Mouse (Mus musculus): Measurements from ENCODE around the gene Miip.

GRCm38 (mm10) chr4:147813249-147813765, 55.3 kb downstream of the Miip start:
- TF ChIP-seq POLR2A (IDR thresholded peaks at IDR 0.05; ENCODE audit: borderline replicate concordance, low read depth, low read length) (no peak), CTCF (IDR thresholded peaks at IDR 0.05; ENCODE audit: low read depth, low read length) (no peak)
